Mouse (Mus musculus) heart, adult 11 months (tissue): ENCODE data around the gene Ldlrap1.
A peak's percentile ranks its signal among the peaks of the same experiment; 100 is the strongest.

Source experiments
- DNase-seq: peaks from one replicate; pipeline ENCODE4 v3.0.0; 2022

Ldlrap1 gene

GRCm38 (mm10) chr4:134703835-134704546 is 63.8 kb downstream of the Ldlrap1 start, which contains the start of gene Man1c1:
Man1c1 (minus strand) TSS chr4:134704290.
- peak; percentile 100 for DNase-seq

- DNase-seq, result peak; percentile 98
These were observed 64.6 kb downstream of the Ldlrap1 start for GRCm38 (mm10) chr4:134702981-134703834.

- DNase-seq, result peak; percentile 97
These were observed 65.9 kb downstream of the Ldlrap1 start for GRCm38 (mm10) chr4:134701934-134702333.

- peak; percentile 92 for DNase-seq
These were observed 66.9 kb downstream of the Ldlrap1 start for GRCm38 (mm10) chr4:134700911-134701310.

GRCm38 (mm10) chr4:134693202-134693940 is 74.5 kb downstream of the Ldlrap1 start:
- DNase-seq, result no peak

- DNase-seq, result no peak
These were observed 75.4 kb downstream of the Ldlrap1 start for GRCm38 (mm10) chr4:134692388-134692787.
